Mouse (Mus musculus): ENCODE measurements around the gene Atrnl1. TPM values are rescaled to one million over a fixed set of nuclear protein-coding genes. Genes with fewer than 3 reads are reported as not detected.
A peak's percentile ranks its signal among the peaks of the same experiment; 100 is the strongest.

Gene Atrnl1
- polyA plus RNA-seq, 1 experiment from 2014 or later, result 11.0 TPM

DNA sequence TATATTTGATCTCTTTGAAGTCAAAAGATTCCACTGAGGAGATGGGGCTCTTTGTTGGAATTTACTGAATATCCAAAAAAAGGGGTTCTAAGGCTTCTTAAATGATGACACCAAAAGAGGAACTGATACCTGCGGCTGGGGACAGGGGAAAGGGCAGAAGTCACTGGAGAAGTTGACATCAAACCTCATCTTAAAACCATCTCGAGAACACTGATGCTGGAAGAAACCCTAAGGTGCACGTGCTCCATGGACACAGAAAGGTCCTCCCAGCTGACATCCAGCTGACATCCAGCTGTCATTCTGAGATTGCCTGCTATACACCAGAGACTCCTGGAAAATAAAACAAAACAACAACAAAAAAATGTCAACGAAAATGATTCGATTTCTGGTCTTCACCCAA lies 19.9 kb upstream of the Atrnl1 start:
- no peak for ATAC-seq (ENCODE audit: low FRiP score, low read depth)
- Histone ChIP-seq H3K27me3 (replicated peaks) (no peaks in the 10 kb centered on the region), H3K4me1 (no peaks in the 10 kb centered on the region), H3K4me2 (replicated peaks) (no peak overlapping the region), H3K4me3 (no peak overlapping the region), H3K9ac (no peak overlapping the region), H3K9me3 (no peaks in the 10 kb centered on the region), H3K36me3 (no peaks in the 10 kb centered on the region), H3K27ac (no peak overlapping the region)
- WGBS, result 80% methylated on average over 5 of the region's 5 CpGs

DNA sequence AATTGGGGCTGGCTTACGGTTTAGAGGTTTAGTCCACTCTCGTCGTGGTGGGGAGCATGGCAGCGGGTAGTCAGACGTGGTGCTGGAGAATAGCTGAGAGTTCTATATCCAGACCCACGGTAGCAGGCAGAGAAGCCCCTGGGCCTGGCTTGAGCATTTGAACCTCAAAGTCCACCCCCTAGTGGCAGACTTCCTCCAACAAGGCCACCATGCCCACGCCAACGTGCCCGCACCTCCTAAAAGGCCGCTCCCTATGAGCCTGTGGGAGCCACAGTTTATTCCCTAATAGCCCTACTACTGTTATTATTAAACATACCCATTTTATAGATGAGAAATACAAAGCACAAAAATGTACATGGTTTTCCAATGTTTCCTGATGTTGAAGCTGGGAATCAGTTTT lies 19.2 kb upstream of the Atrnl1 start:
- Histone ChIP-seq H3K4me1 (no peaks in the 10 kb centered on the region), H3K4me2 (replicated peaks) (no peak overlapping the region), H3K27me3 (replicated peaks) (no peaks in the 10 kb centered on the region), H3K27ac (no peak overlapping the region), H3K36me3 (no peaks in the 10 kb centered on the region), H3K4me3 (no peak overlapping the region), H3K9ac (no peak overlapping the region), H3K9me3 (no peaks in the 10 kb centered on the region)
- 86% methylated on average over 10 of the region's 10 CpGs for WGBS
- ATAC-seq (ENCODE audit: low FRiP score, low read depth), result no peak

DNA sequence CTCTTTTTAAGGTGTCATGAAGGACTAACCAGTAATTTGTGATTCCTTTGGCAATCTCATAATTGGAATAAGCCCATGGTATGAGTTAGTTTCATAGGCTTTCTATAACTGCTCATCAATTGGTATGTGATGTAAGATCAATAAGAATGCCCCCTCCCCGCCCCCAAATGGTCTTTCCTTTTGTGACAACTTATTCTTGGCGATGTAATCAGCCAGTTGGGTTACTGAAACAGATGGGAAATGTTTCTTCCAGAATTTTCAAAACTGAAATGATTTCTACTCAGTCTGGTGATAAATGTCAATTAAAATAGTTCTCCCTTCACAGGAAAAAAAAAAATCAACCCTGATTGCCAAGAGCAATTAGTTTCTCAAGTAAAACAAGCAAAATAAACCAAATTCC lies 18.5 kb upstream of the Atrnl1 start:
- Histone ChIP-seq H3K27ac (no peak overlapping the region), H3K4me1 (no peaks in the 10 kb centered on the region), H3K4me2 (replicated peaks) (no peak overlapping the region), H3K36me3 (no peaks in the 10 kb centered on the region), H3K9ac (no peak overlapping the region), H3K4me3 (no peak overlapping the region), H3K27me3 (replicated peaks) (no peaks in the 10 kb centered on the region), H3K9me3 (no peaks in the 10 kb centered on the region)
- no peak for ATAC-seq (ENCODE audit: low FRiP score, low read depth)
- 86% methylated on average over 2 of the region's 2 CpGs for WGBS

DNA sequence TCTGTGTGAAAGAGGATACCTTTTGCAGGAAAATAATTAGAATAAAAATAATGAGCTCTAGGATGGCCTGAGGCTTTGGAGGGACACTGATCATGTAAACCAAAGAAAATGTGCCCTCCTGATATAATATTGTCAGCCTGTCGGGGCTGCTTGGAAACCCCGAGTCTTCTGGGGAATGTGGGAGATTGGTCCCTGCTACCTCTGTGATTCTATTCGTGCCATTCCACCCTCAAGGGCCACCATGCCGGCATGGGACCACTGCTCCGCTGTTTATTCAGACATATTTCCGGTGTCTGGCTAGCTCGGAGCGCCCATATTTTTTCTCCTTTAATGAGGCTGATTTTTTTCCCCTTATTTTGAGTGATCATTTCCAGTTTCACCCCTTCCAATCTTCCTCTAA lies 11.7 kb upstream of the Atrnl1 start:
- WGBS, result 69% methylated on average over 8 of the region's 8 CpGs
- no peak overlapping the region for H3K27ac ChIP-seq

DNA sequence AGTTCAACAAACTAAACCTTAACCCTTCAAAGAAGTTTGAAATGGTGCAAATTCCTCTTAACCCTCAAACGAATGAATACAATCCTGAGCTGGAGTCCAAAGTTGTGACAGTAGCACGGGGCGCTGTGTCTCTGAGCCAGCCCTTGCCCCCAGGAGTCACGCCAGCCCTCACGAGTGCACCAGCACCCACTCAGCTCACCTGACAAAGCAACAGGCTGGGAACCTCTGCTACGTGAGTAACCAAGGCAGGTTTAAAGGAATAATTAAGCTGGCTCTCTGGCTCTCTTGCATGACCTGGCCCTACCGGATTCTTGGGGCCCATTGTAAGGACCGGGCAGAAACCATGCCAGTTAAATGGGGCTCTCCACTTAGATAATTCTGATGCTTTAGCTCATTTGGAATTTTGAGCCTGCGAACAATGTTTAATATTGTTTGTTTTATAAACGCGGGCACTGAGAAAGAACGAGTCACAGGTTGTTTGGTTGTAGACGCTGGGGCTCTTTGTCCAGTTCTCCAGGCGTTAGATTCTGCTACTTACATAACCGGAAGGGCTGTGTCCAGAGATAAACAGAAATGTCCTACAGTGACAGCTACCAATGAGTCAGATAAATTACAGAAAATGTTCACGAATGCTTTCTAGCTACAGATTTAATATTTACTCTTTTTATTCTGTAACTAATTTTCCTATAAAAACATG lies 10.5 kb upstream of the Atrnl1 start:
- 78% methylated on average over 16 of the region's 16 CpGs for WGBS
- no peak for ATAC-seq (ENCODE audit: low FRiP score, low read depth)
- Histone ChIP-seq H3K36me3 (no peaks in the 10 kb centered on the region), H3K4me3 (no peak overlapping the region), H3K4me1 (0 out of 2 replicates have a peak, but pooled peaks cover 3% of the 10 kb centered on the region), H3K9me3 (no peaks in the 10 kb centered on the region), H3K4me2 (replicated peaks) (no peak overlapping the region), H3K9ac (no peak overlapping the region), H3K27ac (no peak overlapping the region), H3K27me3 (replicated peaks) (no peaks in the 10 kb centered on the region)

More for the DNA sequence above, 11.7 kb upstream of the Atrnl1 start:
- no peaks in the 10 kb centered on the region for H3K36me3 ChIP-seq
- no peaks in the 10 kb centered on the region for H3K27me3 ChIP-seq (replicated peaks)
- H3K4me1 ChIP-seq, result 0 out of 2 replicates have a peak, but pooled peaks cover 3% of the 10 kb centered on the region
- H3K9me3 ChIP-seq, result no peaks in the 10 kb centered on the region
- no peak overlapping the region for H3K9ac ChIP-seq
- no peak for ATAC-seq (ENCODE audit: low FRiP score, low read depth)
- no peak overlapping the region for H3K4me2 ChIP-seq (replicated peaks)
- H3K4me3 ChIP-seq, result no peak overlapping the region

DNA sequence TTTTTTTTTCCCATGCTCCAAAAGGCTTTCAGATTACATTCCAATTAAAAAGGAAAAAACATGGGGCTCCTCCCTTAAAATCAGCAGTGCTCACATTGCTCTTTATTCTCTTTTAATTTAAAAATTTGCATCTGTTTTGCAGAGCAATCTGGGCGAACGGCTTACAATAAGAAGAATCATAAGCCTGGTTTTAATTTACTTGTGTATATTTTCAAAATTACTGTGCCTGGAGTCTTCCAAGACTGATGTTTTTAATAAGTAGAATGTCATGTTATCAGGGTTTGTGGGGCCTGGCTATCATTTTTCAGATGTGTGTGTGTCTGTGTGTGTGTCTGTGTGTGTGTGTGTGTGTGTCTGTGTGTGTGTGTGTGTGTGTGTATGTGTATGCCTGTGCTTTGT lies 9.9 kb upstream of the Atrnl1 start:
- WGBS, result 88% methylated on average over 2 of the region's 2 CpGs
- H3K4me2 ChIP-seq (replicated peaks), result no peak overlapping the region
- ATAC-seq (ENCODE audit: low FRiP score, low read depth), result no peak
- no peak overlapping the region for H3K9ac ChIP-seq
- H3K36me3 ChIP-seq, result no peaks in the 10 kb centered on the region
- no peak overlapping the region for H3K27ac ChIP-seq
- no peaks in the 10 kb centered on the region for H3K27me3 ChIP-seq (replicated peaks)
- H3K4me3 ChIP-seq, result no peak overlapping the region
- 0 out of 2 replicates have a peak, but pooled peaks cover 3% of the 10 kb centered on the region for H3K4me1 ChIP-seq
- H3K9me3 ChIP-seq, result no peaks in the 10 kb centered on the region

DNA sequence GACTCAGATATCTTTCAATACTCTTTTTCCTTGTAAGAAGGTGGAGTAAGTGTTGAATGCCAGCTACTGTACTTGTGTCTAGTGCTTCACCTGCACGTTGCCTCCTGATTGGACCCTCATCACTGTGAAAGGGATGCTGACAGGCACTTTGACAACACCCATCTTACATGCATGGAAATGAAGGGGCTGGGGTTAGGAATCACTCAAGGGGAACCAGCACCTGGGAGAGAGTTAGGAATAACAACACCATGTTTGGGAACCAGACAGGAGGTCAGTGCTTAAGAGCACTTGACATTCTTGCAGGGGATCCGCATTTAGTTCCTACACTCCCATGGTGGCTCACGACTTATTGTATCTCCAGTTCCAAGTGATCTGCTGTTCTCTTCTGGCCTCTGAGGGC lies 7.2 kb upstream of the Atrnl1 start:
- no peak overlapping the region for H3K4me3 ChIP-seq
- 88% methylated on average over 3 of the region's 3 CpGs for WGBS
- 0 out of 2 replicates have a peak, but pooled peaks cover under 1% of the 10 kb centered on the region for H3K4me1 ChIP-seq
- H3K9me3 ChIP-seq, result no peaks in the 10 kb centered on the region
- no peak for ATAC-seq (ENCODE audit: low FRiP score, low read depth)
- H3K27me3 ChIP-seq (replicated peaks), result no peaks in the 10 kb centered on the region
- H3K27ac ChIP-seq, result no peak overlapping the region
- no peak overlapping the region for H3K9ac ChIP-seq
- H3K36me3 ChIP-seq, result no peaks in the 10 kb centered on the region
- no peak overlapping the region for H3K4me2 ChIP-seq (replicated peaks)

DNA sequence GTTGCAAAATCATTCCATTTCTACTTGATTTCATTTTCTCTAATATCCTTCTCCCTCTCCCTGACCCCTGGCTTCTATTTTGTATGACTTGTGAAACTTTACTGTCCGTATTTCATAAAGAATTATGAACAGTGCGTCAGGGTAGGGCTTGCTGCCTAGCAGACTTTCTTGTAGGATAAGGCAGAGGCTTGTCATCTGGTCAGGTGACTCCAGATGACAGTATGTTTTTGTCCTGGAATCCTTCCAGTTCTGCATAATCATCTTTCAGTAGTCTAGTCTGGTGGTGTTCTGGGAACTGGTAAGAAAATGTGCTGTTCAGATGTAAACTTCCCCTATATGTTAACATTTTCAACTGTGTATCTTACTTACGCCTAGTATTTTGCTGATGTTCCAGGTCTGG lies 4.9 kb upstream of the Atrnl1 start:
- H3K9ac ChIP-seq, result no peak overlapping the region
- no peak overlapping the region for H3K4me2 ChIP-seq (replicated peaks)
- 88% methylated on average over 3 of the region's 3 CpGs for WGBS
- H3K36me3 ChIP-seq, result no peaks in the 10 kb centered on the region
- H3K27ac ChIP-seq, result no peak overlapping the region
- H3K27me3 ChIP-seq (replicated peaks), result no peaks in the 10 kb centered on the region
- no peaks in the 10 kb centered on the region for H3K9me3 ChIP-seq
- no peaks in the 10 kb centered on the region for H3K4me1 ChIP-seq
- H3K4me3 ChIP-seq, result no peak overlapping the region
- ATAC-seq (ENCODE audit: low FRiP score, low read depth), result no peak

DNA sequence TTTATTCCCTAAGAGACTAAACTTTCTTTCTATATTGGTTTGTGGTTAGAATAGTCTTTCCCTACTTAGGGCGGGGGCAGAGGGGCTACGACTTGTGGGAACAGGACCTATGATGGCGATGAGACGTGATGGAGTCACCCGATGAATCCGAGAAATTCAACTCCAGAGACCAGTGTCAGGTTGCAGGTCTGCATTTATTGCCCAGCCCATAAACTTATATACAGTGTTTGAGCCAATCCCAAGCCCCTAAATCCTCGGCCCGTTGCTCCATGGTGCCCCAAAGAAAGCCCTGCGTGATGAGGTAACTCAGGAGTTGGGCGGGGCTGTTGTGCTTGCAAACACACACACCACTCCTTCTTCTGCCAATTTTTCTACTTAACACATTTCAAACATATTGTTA lies 4.5 kb upstream of the Atrnl1 start:
- Histone ChIP-seq H3K27me3 (replicated peaks) (no peaks in the 10 kb centered on the region), H3K9ac (no peak overlapping the region), H3K36me3 (no peaks in the 10 kb centered on the region), H3K4me2 (replicated peaks) (no peak overlapping the region), H3K27ac (no peak overlapping the region), H3K9me3 (no peaks in the 10 kb centered on the region), H3K4me1 (no peaks in the 10 kb centered on the region), H3K4me3 (no peak overlapping the region)
- no peak for ATAC-seq (ENCODE audit: low FRiP score, low read depth)
- 85% methylated on average over 10 of the region's 10 CpGs for WGBS

DNA sequence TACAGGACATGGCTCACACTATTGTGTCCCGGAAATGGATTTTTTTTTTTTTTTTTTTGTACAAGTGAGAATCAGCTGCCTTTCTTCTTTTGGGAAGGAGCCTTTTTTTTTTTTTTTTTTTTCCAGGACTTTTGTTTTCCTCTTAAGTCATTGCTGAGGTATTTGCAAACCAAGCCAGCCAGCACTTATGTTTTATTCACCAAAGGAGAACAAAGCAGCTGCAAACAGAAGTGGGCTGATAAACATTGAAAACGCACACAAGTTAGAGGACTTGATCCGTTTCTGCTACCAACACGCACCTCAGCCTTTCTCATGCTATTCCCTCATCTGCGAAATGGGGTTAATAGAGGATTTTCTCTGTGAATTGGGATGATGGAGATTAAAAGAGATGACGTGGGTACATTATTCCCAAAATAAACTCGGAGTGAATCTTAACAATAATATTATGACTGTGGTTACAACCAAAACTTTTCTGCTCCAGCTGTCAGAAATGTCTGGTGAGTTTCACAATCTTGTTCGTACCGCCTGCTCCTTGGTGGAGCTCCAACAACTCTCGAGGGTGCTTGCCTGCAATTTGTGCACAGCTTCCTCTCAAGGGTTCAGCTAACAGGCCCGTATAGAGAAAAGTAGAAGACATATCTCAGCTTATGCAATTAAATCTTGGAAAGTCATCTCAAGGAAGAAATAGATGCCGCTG lies 1.3 kb upstream of the Atrnl1 start:
- H3K27me3 ChIP-seq (replicated peaks), result no peaks in the 10 kb centered on the region
- no peaks in the 10 kb centered on the region for H3K36me3 ChIP-seq
- H3K4me1 ChIP-seq, result peaks cover 10% of the 10 kb centered on the region
- WGBS, result 19% methylated on average over 12 of the region's 12 CpGs
- H3K4me2 ChIP-seq (replicated peaks), result peak overlapping the region; percentile 99
- peak overlapping the region; percentile 90 for H3K4me3 ChIP-seq
- ATAC-seq (ENCODE audit: low FRiP score, low read depth), result no peak
- no peaks in the 10 kb centered on the region for H3K9me3 ChIP-seq
- no peak overlapping the region for H3K27ac ChIP-seq
- H3K9ac ChIP-seq, result peak overlapping the region; percentile 94

DNA sequence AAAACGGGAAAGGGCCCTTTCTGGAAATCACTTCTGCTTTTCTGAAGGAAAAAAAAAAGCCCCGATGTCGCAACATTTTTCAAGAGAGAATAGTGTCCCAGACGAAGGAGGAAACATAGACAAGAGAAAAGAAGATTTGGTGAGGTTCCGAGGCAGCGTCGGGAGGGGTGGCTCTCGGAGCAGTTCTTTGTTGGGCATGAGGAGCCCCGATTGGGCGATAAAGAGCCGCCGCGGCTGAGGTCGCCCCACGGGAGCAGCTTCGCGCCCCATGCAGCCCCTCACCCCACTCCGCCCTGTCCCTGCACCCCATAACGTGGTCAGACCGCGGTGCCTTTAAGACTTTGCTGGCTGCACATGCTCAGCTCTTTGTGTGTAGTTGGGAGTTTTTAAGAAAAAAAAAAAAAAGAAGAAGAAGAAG lies 767 bp upstream of the Atrnl1 start:
- Histone ChIP-seq H3K36me3 (no peaks in the 10 kb centered on the region), H3K4me1 (peaks cover 10% of the 10 kb centered on the region), H3K27me3 (replicated peaks) (no peaks in the 10 kb centered on the region), H3K27ac (peak overlapping the region; percentile 94; the same call in 1 of the 2 replicates), H3K4me2 (replicated peaks) (peak overlapping the region; percentile 99), H3K9me3 (no peaks in the 10 kb centered on the region), H3K9ac (peak overlapping the region; percentile 94), H3K4me3 (peak overlapping the region; percentile 90)
- WGBS, result under 1% methylated on average over 21 of the region's 21 CpGs
- ATAC-seq (ENCODE audit: low FRiP score, low read depth), result peak; percentile 53

DNA sequence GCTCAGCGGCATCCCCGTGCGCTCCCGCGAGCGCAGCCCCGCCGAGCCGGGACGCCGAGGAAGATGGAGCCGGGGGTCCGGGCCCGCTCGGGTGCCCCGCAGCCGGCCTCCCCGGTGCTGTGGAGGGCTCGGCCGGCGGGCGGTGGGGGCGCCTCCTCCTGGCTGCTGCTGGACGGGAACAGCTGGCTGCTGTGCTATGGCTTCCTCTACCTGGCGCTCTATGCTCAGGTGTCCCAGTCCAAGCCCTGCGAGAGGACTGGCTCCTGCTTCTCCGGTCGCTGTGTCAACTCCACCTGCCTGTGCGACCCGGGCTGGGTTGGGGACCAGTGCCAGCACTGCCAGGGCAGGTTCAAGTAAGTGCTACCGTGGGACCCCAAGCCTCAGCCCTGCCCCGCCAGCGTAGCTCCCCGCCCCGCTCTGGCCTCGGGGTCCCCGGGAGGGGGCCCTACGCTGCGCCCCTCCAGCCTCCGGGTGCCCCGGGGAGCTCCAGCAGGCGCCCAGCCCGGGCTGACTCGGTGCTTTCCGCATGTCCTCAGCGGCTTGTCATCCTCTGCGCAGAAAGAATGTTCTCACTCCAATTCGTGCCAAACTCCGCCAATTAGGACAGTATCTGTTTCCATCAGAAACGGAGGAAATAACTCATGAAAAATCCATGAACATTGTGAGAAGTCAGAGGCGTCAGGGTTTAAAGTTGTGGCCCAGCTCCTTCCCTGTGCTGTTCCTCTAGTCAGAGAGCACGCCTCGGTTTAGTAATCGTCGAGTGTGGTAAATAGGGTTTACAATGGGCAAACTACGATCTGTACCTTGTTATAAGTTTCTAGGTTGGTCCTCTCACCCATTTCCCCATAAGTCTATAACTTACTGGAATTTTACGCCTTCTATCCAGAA lies 701 bp downstream of the Atrnl1 start:
- H3K4me2 ChIP-seq (replicated peaks), result peak overlapping the region; percentile 99
- H3K36me3 ChIP-seq, result no peaks in the 10 kb centered on the region
- H3K27ac ChIP-seq, result peak overlapping the region; percentile 94
- 1% methylated on average over 56 of the region's 57 CpGs for WGBS
- no peaks in the 10 kb centered on the region for H3K27me3 ChIP-seq (replicated peaks)
- H3K4me3 ChIP-seq, result peak overlapping the region; percentile 90
- H3K9ac ChIP-seq, result peak overlapping the region; percentile 94
- ATAC-seq (ENCODE audit: low FRiP score, low read depth), result peak; percentile 80
- no peaks in the 10 kb centered on the region for H3K9me3 ChIP-seq
- H3K4me1 ChIP-seq, result peaks cover 12% of the 10 kb centered on the region
